Mouse (Mus musculus) embryonic stem cell, embryonic (primary cell): ENCODE results near the gene Soga1.

Experiments used
- CTCF ChIA-PET, 4 experiments: fragments of 300-600 bp in 2 of 4; fragments of 350-600 bp in 2 of 4; sonication (Branson Sonifier 250); formaldehyde crosslinking; loops; one replicate each; lab custom pipeline; 2022; ENCODE audit warnings: inconsistent platforms in 2 of 4; lab: Charles Lee
- POLR2A ChIA-PET, 4 experiments: fragments of 300-600 bp in 2 of 4; fragments of 350-600 bp in 2 of 4; sonication (Branson Sonifier 250); formaldehyde crosslinking; loops; one replicate each; lab custom pipeline; 2022; ENCODE audit warnings: antibody characterized with exemption in 4 of 4, inconsistent platforms in 1 of 4; lab: Charles Lee

Gene Soga1

GRCm38 (mm10) chr2:156970253-156970652, 108.8 kb downstream of the Soga1 start:
- CTCF ChIA-PET = no interaction called here
- POLR2A ChIA-PET = interaction anchor here in 3 of 4 experiments (0.5 to 1.9 kb wide), 5 partner anchors 11 to 1879 kb away, joined by 3 to 12 read pairs (median 4); no protein-coding TSS in a partner anchor

- ChIA-PET POLR2A (interaction anchor here in 3 of 4 experiments (0.5 to 1.8 kb wide), 6 partner anchors 13 to 155 kb away, joined by 3 to 8 read pairs (median 4); no protein-coding TSS in a partner anchor), CTCF (interaction anchor here in 3 of 4 experiments (0.5 to 1.0 kb wide), 3 partner anchors 62 to 65 kb away, joined by 3 to 5 read pairs (median 3); no protein-coding TSS in a partner anchor)
These were observed 110.6 kb downstream of the Soga1 start for GRCm38 (mm10) chr2:156968501-156968900.

- ChIA-PET CTCF (interaction anchor here in 1 of 4 experiments (0.6 kb wide), 1 partner anchor 16 kb away, joined by 3 read pairs; no protein-coding TSS in a partner anchor), POLR2A (interaction anchor here in 2 of 4 experiments (0.7 to 1.7 kb wide), 5 partner anchors 13 to 913 kb away, joined by 3 to 7 read pairs (median 3); no protein-coding TSS in a partner anchor)
These were observed 111.7 kb downstream of the Soga1 start for GRCm38 (mm10) chr2:156967388-156967787.
